ENCODE assay signal across 9 mouse cellular contexts in the genomic region with DNA sequence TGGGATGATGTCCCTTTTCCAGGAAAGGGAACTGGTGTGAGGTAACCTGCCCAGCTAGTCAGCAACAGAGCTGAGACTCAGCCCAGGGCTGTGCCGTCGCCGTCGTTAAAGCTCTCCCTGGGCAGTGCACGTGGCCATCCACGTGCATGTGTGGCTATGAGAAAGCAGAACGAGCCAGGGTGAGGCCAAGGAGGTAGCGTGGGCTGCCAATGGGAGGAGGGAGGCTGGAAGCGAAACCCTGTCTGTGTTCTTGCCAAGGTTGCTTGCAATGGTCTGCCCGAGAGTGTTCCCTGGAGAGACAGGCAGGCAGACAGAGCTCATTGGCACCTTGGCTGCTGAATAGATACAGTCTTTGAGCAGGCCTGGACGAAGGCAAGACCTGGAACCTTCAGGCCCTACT. TPM values are rescaled to one million over a fixed set of nuclear protein-coding genes. Genes with fewer than 3 reads are reported as not detected.
DNase-seq lines count a peak whose midpoint lies in the region; ATAC-seq lines count a peak whose summit lies in the region.
"Had no signal": no experiment of that assay in that cellular context is flagged by ENCODE, and none has a peak within 500 bp of the region (broad histone marks: within the 10 kb centered on the region; RNA-seq: fewer than 3 reads in every experiment).

No protein-coding gene starts in this region.

- 77% methylated on average over 11 of the region's 11 CpGs for WGBS in kidney, embryonic 14.5 days
- WGBS in midbrain, embryonic 13.5 days = 81% methylated on average over 11 of the region's 11 CpGs

- no peaks in the 10 kb centered on the region for H3K27me3 ChIP-seq in kidney, embryonic 14.5 days (ENCODE audit: control insufficient read depth, insufficient read depth, low read length)
- no peaks in the 10 kb centered on the region for H3K27me3 ChIP-seq in midbrain, embryonic 13.5 days

- no peak overlapping the region for H3K4me2 ChIP-seq in kidney, embryonic 14.5 days (replicated peaks; ENCODE audit: low read depth, low read length)
- H3K4me2 ChIP-seq in midbrain, embryonic 13.5 days (replicated peaks) = no peak overlapping the region
- H3K4me2 ChIP-seq: lung, embryonic 14.5 days had no signal

- DNase-seq in kidney, adult 9 months = peak; percentile 93
- peak; percentile 82 for DNase-seq in adrenal gland, postnatal 14 days
- peak; percentile 93 for DNase-seq in fat pad, adult 2 months (ENCODE audit: extremely low read depth, low read depth, low spot score)
- DNase-seq in layer of hippocampus, adult 8-10 months (ENCODE audit: low spot score in 2 of 2) = peak; percentile 53 to 81
- DNase-seq in testis, postnatal 14 days (ENCODE audit: low spot score) = peak; percentile 25
- DNase-seq in urinary bladder, postnatal 25 days (ENCODE audit: low spot score) = no peak
- DNase-seq: lung, embryonic 14.5 days had no signal

- no peak overlapping the region for H3K9ac ChIP-seq in kidney, embryonic 14.5 days (ENCODE audit: low read depth, low read length)
- H3K9ac ChIP-seq in midbrain, embryonic 13.5 days (replicated peaks) = no peak overlapping the region
- H3K9ac ChIP-seq: lung, embryonic 14.5 days had no signal

- no peak overlapping the region for H3K27ac ChIP-seq in kidney, embryonic 14.5 days (ENCODE audit: low read depth, low read length)
- H3K27ac ChIP-seq in midbrain, embryonic 13.5 days = no peak overlapping the region

- no peaks in the 10 kb centered on the region for H3K36me3 ChIP-seq in kidney, embryonic 14.5 days (ENCODE audit: control insufficient read depth, insufficient read depth, low read length)
- H3K36me3 ChIP-seq in midbrain, embryonic 13.5 days = no peaks in the 10 kb centered on the region

- H3K4me3 ChIP-seq in kidney, embryonic 14.5 days (ENCODE audit: low read length) = no peak overlapping the region
- no peak overlapping the region for H3K4me3 ChIP-seq in midbrain, embryonic 13.5 days (replicated peaks)

- ATAC-seq in kidney, embryonic 14.5 days (ENCODE audit: low FRiP score, low TSS enrichment) = no peak
- ATAC-seq in midbrain, embryonic 13.5 days = no peak

- no peaks in the 10 kb centered on the region for H3K9me3 ChIP-seq in kidney, embryonic 14.5 days (ENCODE audit: control insufficient read depth, low read length)
- no peaks in the 10 kb centered on the region for H3K9me3 ChIP-seq in midbrain, embryonic 13.5 days

- H3K4me1 ChIP-seq in kidney, embryonic 14.5 days (ENCODE audit: control insufficient read depth, insufficient read depth, low read length) = no peaks in the 10 kb centered on the region
- H3K4me1 ChIP-seq in midbrain, embryonic 13.5 days (replicated peaks) = peaks cover 4% of the 10 kb centered on the region; the same call in 1 of the 2 replicates

RNA-seq across cellular contexts. Expression of a gene that starts 36.7 kb away (rescaled TPM):
- 13.5 and 19.8 TPM in 2 replicates for polyA plus RNA-seq in kidney, embryonic 14.5 days (2014; fragmentation: Nextera tagmentation; extraction: Ambion mirVana)
- total RNA-seq in adrenal gland, postnatal 14 days (2021) = 94.1 and 104 TPM in 2 replicates
- 10 to 100 TPM; 61.6 to 80.0 (median 69.9) TPM for total RNA-seq in layer of hippocampus, adult 8-10 months (2022)
- 12.6 and 14.3 TPM in 2 replicates for polyA plus RNA-seq in midbrain, embryonic 13.5 days (2015; fragmentation: Nextera tagmentation; extraction: Ambion mirVana)
